Mouse (Mus musculus) liver, embryonic 14.5 days (tissue): ENCODE results near the gene Uhrf1bp1l.

Experiments used
- CTCF ChIP-seq: IDR thresholded peaks from 2 replicates; pipeline ENCODE4 v1.5.1; 2016; ENCODE audit warnings: antibody characterized with exemption, low read depth, control low read depth
- EP300 ChIP-seq: IDR thresholded peaks from 2 replicates; pipeline ENCODE4 v1.6.1; 2016; ENCODE audit warnings: antibody characterized with exemption, low read depth

GRCm38 (mm10) chr10:89838834-89839233 lies 94.0 kb downstream of the Uhrf1bp1l start:
- TF ChIP-seq EP300 (no peak), CTCF (no peak)
